Mouse (Mus musculus) olfactory bulb, adult 2 months (tissue): ENCODE measurements around the gene Cep295.

Experiments
- CTCF ChIP-seq: fragments of 200-500 bp; IDR thresholded peaks from 2 replicates; pipeline ENCODE4 v1.5.1; 2012; ENCODE audit warnings: low read depth, mild to moderate bottlenecking, low read length, moderate library complexity; ENCODE audit not compliant: insufficient read depth
- POLR2A ChIP-seq: fragments of 200-500 bp; IDR thresholded peaks from 2 replicates; pipeline ENCODE4 v1.6.1; 2012; ENCODE audit warnings: mild to moderate bottlenecking, low read depth, low read length, moderate library complexity; ENCODE audit not compliant: insufficient read depth

DNA sequence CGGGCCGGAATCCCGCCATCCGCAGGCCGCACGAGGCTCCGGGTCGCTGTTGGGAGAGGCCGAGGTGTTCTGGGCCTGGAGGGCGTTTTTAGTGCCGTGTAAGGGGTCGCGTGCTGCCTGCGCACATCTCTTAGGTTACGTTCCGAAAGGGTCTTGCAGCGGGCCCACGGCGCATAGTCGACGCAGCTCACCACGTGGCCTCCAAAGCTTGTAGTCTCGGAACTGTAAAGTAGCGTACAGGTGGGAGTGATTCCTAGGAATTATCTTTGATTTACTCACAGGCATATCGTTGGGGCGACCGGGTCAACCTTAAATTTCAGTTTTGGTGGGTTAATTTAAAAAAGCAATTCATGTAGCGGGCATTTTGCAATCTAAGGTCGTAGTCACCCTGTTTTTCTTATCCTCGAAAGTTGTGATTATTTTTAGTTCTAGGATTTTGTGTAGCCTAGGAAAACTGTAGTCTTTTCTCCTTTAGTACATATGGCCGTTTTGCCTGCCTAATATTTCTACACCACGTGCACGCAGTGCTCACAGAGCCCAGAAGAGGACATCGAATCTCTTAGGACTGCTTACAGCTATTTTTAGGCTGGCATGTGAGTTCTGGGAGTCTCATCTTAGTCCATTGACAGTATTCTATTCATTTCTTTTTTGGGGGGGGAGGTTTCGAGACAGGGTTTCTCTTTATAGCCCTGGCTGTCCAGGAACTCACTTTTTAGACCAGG lies 51.0 kb downstream of the Cep295 start, which contains the start of gene 4931406C07Rik:
- TF ChIP-seq CTCF (no peak), POLR2A (no peak)
